Mouse (Mus musculus): ENCODE data around the gene Ugcg. TPM values are rescaled to one million over a fixed set of nuclear protein-coding genes. Genes with fewer than 3 reads are reported as not detected.

The Ugcg gene
- polyA plus RNA-seq, 1 experiment from 2014 or later: 18.3 TPM

- 89% methylated on average over 4 of the region's 4 CpGs for WGBS
- no peak for ATAC-seq
- no peak overlapping the region for H3K27ac ChIP-seq (ENCODE audit: low read length)
- H3K4me3 ChIP-seq (replicated peaks; ENCODE audit: low read length): no peak overlapping the region
- no peaks in the 10 kb centered on the region for H3K36me3 ChIP-seq (ENCODE audit: control insufficient read depth, insufficient read depth)
- H3K9me3 ChIP-seq (ENCODE audit: control insufficient read depth, low read length): no peaks in the 10 kb centered on the region
- H3K4me1 ChIP-seq (replicated peaks; ENCODE audit: control insufficient read depth, insufficient read depth, low read length): no peaks in the 10 kb centered on the region
- no peak overlapping the region for H3K9ac ChIP-seq (replicated peaks; ENCODE audit: low read depth, low read length)
- no peak overlapping the region for H3K4me2 ChIP-seq (ENCODE audit: low read length)
- H3K27me3 ChIP-seq (replicated peaks; ENCODE audit: control insufficient read depth, insufficient read depth, low read length): no peaks in the 10 kb centered on the region
Measured at GRCm38 (mm10) chr4:59245776-59246175, 56.7 kb downstream of the Ugcg start.

GRCm38 (mm10) chr4:59247545-59247944 lies 58.5 kb downstream of the Ugcg start:
- WGBS: 84% methylated on average over 1 of the region's 1 CpGs
- H3K9me3 ChIP-seq (ENCODE audit: control insufficient read depth, low read length): no peaks in the 10 kb centered on the region
- no peak overlapping the region for H3K4me2 ChIP-seq (ENCODE audit: low read length)
- H3K36me3 ChIP-seq (ENCODE audit: control insufficient read depth, insufficient read depth): no peaks in the 10 kb centered on the region
- H3K4me3 ChIP-seq (replicated peaks; ENCODE audit: low read length): no peak overlapping the region
- ATAC-seq: no peak
- H3K27ac ChIP-seq (ENCODE audit: low read length): no peak overlapping the region
- H3K4me1 ChIP-seq (replicated peaks; ENCODE audit: control insufficient read depth, insufficient read depth, low read length): no peaks in the 10 kb centered on the region
- no peak overlapping the region for H3K9ac ChIP-seq (replicated peaks; ENCODE audit: low read depth, low read length)
- no peaks in the 10 kb centered on the region for H3K27me3 ChIP-seq (replicated peaks; ENCODE audit: control insufficient read depth, insufficient read depth, low read length)

- no peak overlapping the region for H3K4me2 ChIP-seq (ENCODE audit: low read length)
- no peak for ATAC-seq
- H3K27ac ChIP-seq (ENCODE audit: low read length): no peak overlapping the region
Measured at GRCm38 (mm10) chr4:59248035-59248434, 59.0 kb downstream of the Ugcg start.

GRCm38 (mm10) chr4:59252386-59253054 lies 63.5 kb downstream of the Ugcg start:
- 82% methylated on average over 6 of the region's 6 CpGs for WGBS
- H3K4me1 ChIP-seq (replicated peaks; ENCODE audit: control insufficient read depth, insufficient read depth, low read length): no peaks in the 10 kb centered on the region
- H3K36me3 ChIP-seq (ENCODE audit: control insufficient read depth, insufficient read depth): no peaks in the 10 kb centered on the region
- H3K27me3 ChIP-seq (replicated peaks; ENCODE audit: control insufficient read depth, insufficient read depth, low read length): no peaks in the 10 kb centered on the region
- no peak overlapping the region for H3K4me2 ChIP-seq (ENCODE audit: low read length)
- H3K4me3 ChIP-seq (replicated peaks; ENCODE audit: low read length): no peak overlapping the region
- no peaks in the 10 kb centered on the region for H3K9me3 ChIP-seq (ENCODE audit: control insufficient read depth, low read length)
- no peak overlapping the region for H3K27ac ChIP-seq (ENCODE audit: low read length)
- no peak for ATAC-seq
- H3K9ac ChIP-seq (replicated peaks; ENCODE audit: low read depth, low read length): no peak overlapping the region

More at GRCm38 (mm10) chr4:59248035-59248434, 59.0 kb downstream of the Ugcg start:
- Histone ChIP-seq H3K27me3 (replicated peaks; ENCODE audit: control insufficient read depth, insufficient read depth, low read length) (no peaks in the 10 kb centered on the region), H3K36me3 (ENCODE audit: control insufficient read depth, insufficient read depth) (no peaks in the 10 kb centered on the region), H3K9ac (replicated peaks; ENCODE audit: low read depth, low read length) (no peak overlapping the region), H3K4me3 (replicated peaks; ENCODE audit: low read length) (no peak overlapping the region), H3K9me3 (ENCODE audit: control insufficient read depth, low read length) (no peaks in the 10 kb centered on the region), H3K4me1 (replicated peaks; ENCODE audit: control insufficient read depth, insufficient read depth, low read length) (no peaks in the 10 kb centered on the region)

DNA sequence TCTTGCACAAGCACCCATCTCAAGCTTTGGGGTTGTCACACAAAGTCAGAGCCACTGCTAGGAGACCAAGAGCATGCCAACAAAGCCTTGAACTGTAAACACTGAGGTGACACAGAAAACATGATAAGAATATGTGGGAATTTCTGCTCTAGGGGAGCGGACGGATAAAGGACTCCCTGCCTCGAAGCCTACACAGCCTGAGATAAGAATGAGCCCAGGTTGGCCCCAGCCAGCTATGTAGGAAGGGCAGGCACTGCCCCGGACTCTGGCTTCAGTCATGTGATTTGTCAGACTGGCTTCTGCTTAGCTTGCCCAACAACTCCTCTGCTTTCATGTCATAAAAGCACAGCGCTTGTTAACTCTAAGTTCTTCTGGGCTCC lies 64.0 kb downstream of the Ugcg start:
- no peaks in the 10 kb centered on the region for H3K9me3 ChIP-seq (ENCODE audit: control insufficient read depth, low read length)
- no peak overlapping the region for H3K4me3 ChIP-seq (replicated peaks; ENCODE audit: low read length)
- ATAC-seq: no peak
- H3K36me3 ChIP-seq (ENCODE audit: control insufficient read depth, insufficient read depth): no peaks in the 10 kb centered on the region
- no peak overlapping the region for H3K4me2 ChIP-seq (ENCODE audit: low read length)
- 90% methylated on average over 5 of the region's 5 CpGs for WGBS
- H3K27ac ChIP-seq (ENCODE audit: low read length): no peak overlapping the region
- H3K27me3 ChIP-seq (replicated peaks; ENCODE audit: control insufficient read depth, insufficient read depth, low read length): no peaks in the 10 kb centered on the region
- no peak overlapping the region for H3K9ac ChIP-seq (replicated peaks; ENCODE audit: low read depth, low read length)
- H3K4me1 ChIP-seq (replicated peaks; ENCODE audit: control insufficient read depth, insufficient read depth, low read length): no peaks in the 10 kb centered on the region

- Histone ChIP-seq H3K9ac (replicated peaks; ENCODE audit: low read depth, low read length) (no peak overlapping the region), H3K4me2 (ENCODE audit: low read length) (no peak overlapping the region), H3K27ac (ENCODE audit: low read length) (no peak overlapping the region), H3K27me3 (replicated peaks; ENCODE audit: control insufficient read depth, insufficient read depth, low read length) (no peaks in the 10 kb centered on the region), H3K4me3 (replicated peaks; ENCODE audit: low read length) (no peak overlapping the region), H3K9me3 (ENCODE audit: control insufficient read depth, low read length) (no peaks in the 10 kb centered on the region), H3K4me1 (replicated peaks; ENCODE audit: control insufficient read depth, insufficient read depth, low read length) (no peaks in the 10 kb centered on the region), H3K36me3 (ENCODE audit: control insufficient read depth, insufficient read depth) (no peaks in the 10 kb centered on the region)
- 84% methylated on average over 6 of the region's 6 CpGs for WGBS
- no peak for ATAC-seq
Measured at GRCm38 (mm10) chr4:59254397-59254796, 65.3 kb downstream of the Ugcg start.

- Histone ChIP-seq H3K4me1 (replicated peaks; ENCODE audit: control insufficient read depth, insufficient read depth, low read length) (no peaks in the 10 kb centered on the region), H3K9me3 (ENCODE audit: control insufficient read depth, low read length) (no peaks in the 10 kb centered on the region), H3K4me3 (replicated peaks; ENCODE audit: low read length) (no peak overlapping the region), H3K4me2 (ENCODE audit: low read length) (no peak overlapping the region), H3K27ac (ENCODE audit: low read length) (no peak overlapping the region), H3K9ac (replicated peaks; ENCODE audit: low read depth, low read length) (no peak overlapping the region), H3K27me3 (replicated peaks; ENCODE audit: control insufficient read depth, insufficient read depth, low read length) (no peaks in the 10 kb centered on the region), H3K36me3 (ENCODE audit: control insufficient read depth, insufficient read depth) (no peaks in the 10 kb centered on the region)
- WGBS: 59% methylated on average over 5 of the region's 5 CpGs
- no peak for ATAC-seq
Measured at GRCm38 (mm10) chr4:59255988-59256387, 66.9 kb downstream of the Ugcg start.

DNA sequence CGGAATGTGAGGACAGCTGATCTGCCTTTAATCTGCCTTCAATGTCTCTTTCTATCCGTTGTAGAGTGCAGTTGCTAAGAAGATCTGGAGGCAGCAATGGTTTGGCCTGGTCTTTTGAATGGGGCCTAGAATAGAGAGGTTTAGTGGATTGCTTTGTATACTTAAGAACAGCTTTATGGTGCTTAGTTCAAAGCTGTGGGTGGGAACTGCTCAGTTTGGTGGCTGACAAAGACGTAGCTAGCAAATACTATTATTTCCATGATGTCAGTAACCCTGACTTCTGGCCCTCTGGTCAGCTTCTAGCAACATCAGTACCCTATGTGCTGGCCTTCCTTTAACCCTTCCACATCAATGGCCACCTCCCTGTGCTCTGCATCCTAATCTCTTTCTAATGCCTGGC lies 68.8 kb downstream of the Ugcg start:
- H3K4me2 ChIP-seq (ENCODE audit: low read length): no peak overlapping the region
- H3K4me1 ChIP-seq (replicated peaks; ENCODE audit: control insufficient read depth, insufficient read depth, low read length): no peaks in the 10 kb centered on the region
- no peak overlapping the region for H3K27ac ChIP-seq (ENCODE audit: low read length)
- H3K27me3 ChIP-seq (replicated peaks; ENCODE audit: control insufficient read depth, insufficient read depth, low read length): no peaks in the 10 kb centered on the region
- no peaks in the 10 kb centered on the region for H3K9me3 ChIP-seq (ENCODE audit: control insufficient read depth, low read length)
- WGBS: 39% methylated on average over 3 of the region's 3 CpGs
- no peak for ATAC-seq
- H3K36me3 ChIP-seq (ENCODE audit: control insufficient read depth, insufficient read depth): no peaks in the 10 kb centered on the region
- H3K4me3 ChIP-seq (replicated peaks; ENCODE audit: low read length): no peak overlapping the region
- H3K9ac ChIP-seq (replicated peaks; ENCODE audit: low read depth, low read length): no peak overlapping the region

- ATAC-seq: no peak
- Histone ChIP-seq H3K27ac (ENCODE audit: low read length) (no peak overlapping the region), H3K9ac (replicated peaks; ENCODE audit: low read depth, low read length) (no peak overlapping the region), H3K36me3 (ENCODE audit: control insufficient read depth, insufficient read depth) (no peaks in the 10 kb centered on the region), H3K9me3 (ENCODE audit: control insufficient read depth, low read length) (no peaks in the 10 kb centered on the region), H3K4me2 (ENCODE audit: low read length) (no peak overlapping the region), H3K27me3 (replicated peaks; ENCODE audit: control insufficient read depth, insufficient read depth, low read length) (no peaks in the 10 kb centered on the region), H3K4me3 (replicated peaks; ENCODE audit: low read length) (no peak overlapping the region), H3K4me1 (replicated peaks; ENCODE audit: control insufficient read depth, insufficient read depth, low read length) (no peaks in the 10 kb centered on the region)
- WGBS: 72% methylated on average over 2 of the region's 2 CpGs
Measured at GRCm38 (mm10) chr4:59258771-59259170, 69.7 kb downstream of the Ugcg start.

GRCm38 (mm10) chr4:59259806-59260205 lies 70.7 kb downstream of the Ugcg start:
- no peaks in the 10 kb centered on the region for H3K4me1 ChIP-seq (replicated peaks; ENCODE audit: control insufficient read depth, insufficient read depth, low read length)
- no peak for ATAC-seq
- H3K4me3 ChIP-seq (replicated peaks; ENCODE audit: low read length): no peak overlapping the region
- H3K9ac ChIP-seq (replicated peaks; ENCODE audit: low read depth, low read length): no peak overlapping the region
- no peaks in the 10 kb centered on the region for H3K9me3 ChIP-seq (ENCODE audit: control insufficient read depth, low read length)
- no peak overlapping the region for H3K4me2 ChIP-seq (ENCODE audit: low read length)
- no peaks in the 10 kb centered on the region for H3K27me3 ChIP-seq (replicated peaks; ENCODE audit: control insufficient read depth, insufficient read depth, low read length)
- WGBS: 79% methylated on average over 1 of the region's 1 CpGs
- no peak overlapping the region for H3K27ac ChIP-seq (ENCODE audit: low read length)
- H3K36me3 ChIP-seq (ENCODE audit: control insufficient read depth, insufficient read depth): no peaks in the 10 kb centered on the region

Measured in forebrain, embryonic 16.5 days (tissue).